19 mouse cellular contexts compared by ENCODE assay signal in genomic region chr8:122414311-122414710, GRCm38 (mm10). TPM values are rescaled to one million over a fixed set of nuclear protein-coding genes. Genes with fewer than 3 reads are reported as not detected.
"Had no signal": no experiment of that assay in that cellular context is flagged by ENCODE, and none has a peak within 500 bp of the region (broad histone marks: within the 10 kb centered on the region; RNA-seq: fewer than 3 reads in every experiment).

No protein-coding gene starts in this region.

- H3K27me3 ChIP-seq: neural tube, embryonic 13.5 days; neural tube, embryonic 15.5 days; stomach, embryonic 15.5 days had no signal

- H3K27ac ChIP-seq: neural tube, embryonic 13.5 days; neural tube, embryonic 15.5 days; stomach, embryonic 15.5 days; stomach, postnatal 0 days had no signal

- H3K4me3 ChIP-seq: neural tube, embryonic 13.5 days; neural tube, embryonic 15.5 days; stomach, embryonic 15.5 days had no signal

- H3K4me2 ChIP-seq: neural tube, embryonic 13.5 days; neural tube, embryonic 15.5 days; stomach, embryonic 15.5 days had no signal

- H3K4me1 ChIP-seq: neural tube, embryonic 13.5 days; neural tube, embryonic 15.5 days; stomach, embryonic 15.5 days had no signal

- H3K9me3 ChIP-seq: neural tube, embryonic 13.5 days; neural tube, embryonic 15.5 days; stomach, embryonic 15.5 days had no signal

- DNase-seq: retina, postnatal 1 day; right cerebral cortex, adult 18-20 months; right cerebral cortex, postnatal 14 days; right cerebral cortex, postnatal 25 days; right cerebral cortex, postnatal 4 days; spleen, adult 18-20 months; thymus, adult 18-20 months; thymus, adult 2 months; thymus, postnatal 14 days; thymus, postnatal 25 days; thymus, postnatal 36 days had no signal

- H3K9ac ChIP-seq: neural tube, embryonic 13.5 days; neural tube, embryonic 15.5 days; stomach, embryonic 15.5 days had no signal

RNA-seq across cellular contexts. Expression of gene Il17c, which starts 7.5 kb away (rescaled TPM):
- total RNA-seq: neutrophil, adult 5-6 weeks had no signal
- polyA plus RNA-seq: neural tube, embryonic 13.5 days; neural tube, embryonic 14.5 days; neural tube, embryonic 15.5 days; stomach, embryonic 15.5 days; stomach, embryonic 16.5 days; urinary bladder, adult 2 months had no signal

RNA-seq across cellular contexts. Expression of gene Snai3, which starts 46.2 kb away (rescaled TPM):
- polyA plus RNA-seq: neural tube, embryonic 14.5 days had no signal
